Mouse (Mus musculus): ENCODE results near the gene Plcz1. TPM values are rescaled to one million over a fixed set of nuclear protein-coding genes. Genes with fewer than 3 reads are reported as not detected.
A peak's percentile ranks its signal among the peaks of the same experiment; 100 is the strongest.

Gene Plcz1
- polyA plus RNA-seq (2014; fragmentation: Nextera tagmentation; extraction: Ambion mirVana): not detected in 2 replicates

DNA sequence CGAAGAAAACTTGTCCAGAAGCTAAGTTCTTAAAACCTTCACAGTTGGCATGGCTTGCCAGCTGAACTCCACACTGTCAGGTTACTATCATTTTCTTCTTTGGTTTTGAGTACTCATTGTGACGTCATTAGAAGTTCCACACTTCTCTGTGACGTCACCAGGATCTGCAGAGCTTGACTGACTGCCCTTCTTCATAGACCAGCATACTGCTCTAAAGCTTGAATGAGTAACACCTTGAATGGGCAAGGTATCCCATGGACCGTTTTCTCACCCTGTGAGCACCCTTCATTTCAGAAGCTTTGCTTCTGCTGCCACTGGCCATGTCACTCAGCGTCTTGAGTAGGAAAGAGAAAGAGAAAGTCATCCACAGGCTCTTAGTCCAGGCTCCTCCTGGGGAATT lies at the start of gene Plcz1:
TSS of gene Plcz1 (minus strand) at position 101 of the 400 bp plus-strand sequence.
- WGBS: 90% methylated on average over 5 of the region's 5 CpGs
- H3K9me3 ChIP-seq (ENCODE audit: control insufficient read depth, low read depth, low read length): no peaks in the 10 kb centered on the region

DNA sequence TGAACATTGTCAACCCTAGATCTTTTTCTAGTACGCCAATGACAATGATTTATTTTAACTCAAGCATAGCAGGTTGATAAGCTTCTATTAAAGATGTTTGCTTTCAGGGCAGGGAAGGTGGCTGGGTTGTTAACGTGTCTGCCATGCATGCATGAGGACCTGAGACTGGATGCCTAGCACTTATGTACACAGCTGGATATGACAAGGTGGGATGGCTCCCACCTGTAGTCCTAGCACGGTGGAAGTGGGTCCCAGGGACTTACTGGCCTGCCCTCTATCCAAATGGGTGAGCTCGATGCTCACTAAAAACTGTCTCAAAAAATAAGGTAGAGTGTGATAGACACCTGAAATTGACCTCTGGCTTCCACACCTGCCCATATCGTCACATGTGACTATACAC lies 48.6 kb upstream of the Plcz1 start:
- ATAC-seq (ENCODE audit: insufficient number of reproducible peaks, insufficient read depth, low FRiP score, low read depth): 0 out of 2 replicates have a peak, but pooled peaks have one; percentile 58
- Histone ChIP-seq H3K9ac (replicated peaks; ENCODE audit: low read depth, low read length) (no peak overlapping the region), H3K27ac (ENCODE audit: low read length) (no peak overlapping the region), H3K36me3 (ENCODE audit: control insufficient read depth, insufficient read depth, low read length) (no peaks in the 10 kb centered on the region), H3K27me3 (ENCODE audit: control insufficient read depth, insufficient read depth, low read length) (no peaks in the 10 kb centered on the region), H3K4me2 (replicated peaks; ENCODE audit: low read depth, low read length) (no peak overlapping the region), H3K9me3 (ENCODE audit: control insufficient read depth, low read depth, low read length) (no peaks in the 10 kb centered on the region), H3K4me3 (ENCODE audit: low read depth, low read length) (no peak overlapping the region), H3K4me1 (ENCODE audit: control insufficient read depth, insufficient read depth, low read length) (no peaks in the 10 kb centered on the region)
- 64% methylated on average over 5 of the region's 5 CpGs for WGBS

More for the DNA sequence above, at the start of gene Plcz1:
- H3K36me3 ChIP-seq (ENCODE audit: control insufficient read depth, insufficient read depth, low read length): no peaks in the 10 kb centered on the region
- no peak within 1 kb of the TSS for H3K27ac ChIP-seq (ENCODE audit: low read length)
- ATAC-seq (ENCODE audit: insufficient number of reproducible peaks, insufficient read depth, low FRiP score, low read depth): no peak
- no peak within 1 kb of the TSS for H3K4me3 ChIP-seq (ENCODE audit: low read depth, low read length)
- no peak within 1 kb of the TSS for H3K9ac ChIP-seq (replicated peaks; ENCODE audit: low read depth, low read length)
- H3K27me3 ChIP-seq (ENCODE audit: control insufficient read depth, insufficient read depth, low read length): no peaks in the 10 kb centered on the region
- H3K4me1 ChIP-seq (ENCODE audit: control insufficient read depth, insufficient read depth, low read length): no peaks in the 10 kb centered on the region
- no peak within 1 kb of the TSS for H3K4me2 ChIP-seq (replicated peaks; ENCODE audit: low read depth, low read length)

DNA sequence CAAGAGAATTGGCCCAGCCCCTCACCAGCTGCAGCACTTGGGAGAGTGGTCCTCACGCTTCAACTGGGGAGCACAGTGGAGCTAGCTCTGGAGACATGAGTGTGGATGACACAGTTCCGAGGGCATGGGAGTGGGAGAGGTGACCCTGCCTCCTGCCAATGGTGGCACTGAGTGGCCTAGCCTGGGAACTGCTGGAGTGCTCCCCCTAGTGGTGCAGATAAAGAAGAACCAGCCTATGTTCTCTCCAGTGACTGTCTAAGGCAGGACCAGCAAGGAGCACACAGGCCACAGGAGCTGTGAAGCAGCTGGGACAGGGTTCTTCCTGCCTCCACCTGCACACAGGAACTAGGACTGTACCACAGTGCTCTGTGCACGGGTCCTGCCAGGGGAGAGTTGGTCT lies 40.5 kb upstream of the Plcz1 start:
- Histone ChIP-seq H3K4me1 (ENCODE audit: control insufficient read depth, insufficient read depth, low read length) (0 out of 2 replicates have a peak, but pooled peaks cover 3% of the 10 kb centered on the region), H3K4me2 (replicated peaks; ENCODE audit: low read depth, low read length) (no peak overlapping the region), H3K9me3 (ENCODE audit: control insufficient read depth, low read depth, low read length) (no peaks in the 10 kb centered on the region), H3K27me3 (ENCODE audit: control insufficient read depth, insufficient read depth, low read length) (no peaks in the 10 kb centered on the region), H3K4me3 (ENCODE audit: low read depth, low read length) (no peak overlapping the region), H3K27ac (ENCODE audit: low read length) (no peak overlapping the region), H3K9ac (replicated peaks; ENCODE audit: low read depth, low read length) (no peak overlapping the region), H3K36me3 (ENCODE audit: control insufficient read depth, insufficient read depth, low read length) (no peaks in the 10 kb centered on the region)
- no peak for ATAC-seq (ENCODE audit: insufficient number of reproducible peaks, insufficient read depth, low FRiP score, low read depth)
- WGBS: 72% methylated on average over 3 of the region's 3 CpGs

GRCm38 (mm10) chr6:140080933-140081332 lies 39.7 kb upstream of the Plcz1 start:
- Histone ChIP-seq H3K9me3 (ENCODE audit: control insufficient read depth, low read depth, low read length) (no peaks in the 10 kb centered on the region), H3K27ac (ENCODE audit: low read length) (no peak overlapping the region), H3K9ac (replicated peaks; ENCODE audit: low read depth, low read length) (no peak overlapping the region), H3K36me3 (ENCODE audit: control insufficient read depth, insufficient read depth, low read length) (no peaks in the 10 kb centered on the region), H3K4me3 (ENCODE audit: low read depth, low read length) (no peak overlapping the region), H3K4me1 (ENCODE audit: control insufficient read depth, insufficient read depth, low read length) (0 out of 2 replicates have a peak, but pooled peaks cover 3% of the 10 kb centered on the region), H3K4me2 (replicated peaks; ENCODE audit: low read depth, low read length) (no peak overlapping the region), H3K27me3 (ENCODE audit: control insufficient read depth, insufficient read depth, low read length) (no peaks in the 10 kb centered on the region)
- 55% methylated on average over 7 of the region's 7 CpGs for WGBS
- no peak for ATAC-seq (ENCODE audit: insufficient number of reproducible peaks, insufficient read depth, low FRiP score, low read depth)

GRCm38 (mm10) chr6:140069177-140069576 lies 27.9 kb upstream of the Plcz1 start:
- H3K4me2 ChIP-seq (replicated peaks; ENCODE audit: low read depth, low read length): no peak overlapping the region
- no peaks in the 10 kb centered on the region for H3K27me3 ChIP-seq (ENCODE audit: control insufficient read depth, insufficient read depth, low read length)
- no peak overlapping the region for H3K4me3 ChIP-seq (ENCODE audit: low read depth, low read length)
- H3K36me3 ChIP-seq (ENCODE audit: control insufficient read depth, insufficient read depth, low read length): no peaks in the 10 kb centered on the region
- no peak for ATAC-seq (ENCODE audit: insufficient number of reproducible peaks, insufficient read depth, low FRiP score, low read depth)
- no peak overlapping the region for H3K9ac ChIP-seq (replicated peaks; ENCODE audit: low read depth, low read length)
- H3K9me3 ChIP-seq (ENCODE audit: control insufficient read depth, low read depth, low read length): no peaks in the 10 kb centered on the region
- no peak overlapping the region for H3K27ac ChIP-seq (ENCODE audit: low read length)
- no peaks in the 10 kb centered on the region for H3K4me1 ChIP-seq (ENCODE audit: control insufficient read depth, insufficient read depth, low read length)
- WGBS: 75% methylated on average over 8 of the region's 8 CpGs

DNA sequence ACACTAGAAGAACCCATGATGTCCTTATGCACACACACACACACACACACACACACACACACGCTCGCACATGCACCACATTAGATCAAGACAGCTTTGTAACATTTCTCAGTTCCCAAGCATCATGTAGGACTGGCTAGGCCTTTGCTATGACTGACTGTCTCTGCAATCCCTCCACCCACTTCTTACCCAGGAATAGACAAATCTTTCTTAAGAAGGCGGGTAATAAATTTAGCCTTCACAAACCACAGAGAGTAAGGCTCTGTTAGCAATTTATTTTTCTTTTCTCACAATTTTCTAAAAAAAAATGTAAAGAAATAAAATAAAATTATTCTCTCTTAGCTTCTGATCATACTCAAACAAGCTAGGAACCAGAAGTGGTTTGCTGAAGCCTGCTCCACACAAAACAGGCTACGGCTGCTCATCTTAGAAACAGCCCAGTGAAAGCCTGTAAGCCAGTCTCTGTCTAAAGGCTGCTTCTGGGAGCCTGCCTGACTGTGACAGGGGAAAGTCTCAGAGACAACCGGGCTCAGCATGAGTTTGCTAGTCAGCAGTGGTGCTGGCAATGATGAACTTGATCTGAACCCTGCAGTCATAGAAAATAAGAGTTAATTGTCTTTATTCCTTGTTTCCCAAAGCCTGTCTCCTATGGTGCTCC lies 13.1 kb upstream of the Plcz1 start:
- Histone ChIP-seq H3K36me3 (ENCODE audit: control insufficient read depth, insufficient read depth, low read length) (no peaks in the 10 kb centered on the region), H3K9me3 (ENCODE audit: control insufficient read depth, low read depth, low read length) (no peaks in the 10 kb centered on the region; the same call in 1 of the 2 replicates), H3K4me3 (ENCODE audit: low read depth, low read length) (no peak overlapping the region), H3K9ac (replicated peaks; ENCODE audit: low read depth, low read length) (no peak overlapping the region), H3K4me2 (replicated peaks; ENCODE audit: low read depth, low read length) (no peak overlapping the region), H3K4me1 (ENCODE audit: control insufficient read depth, insufficient read depth, low read length) (no peaks in the 10 kb centered on the region), H3K27ac (ENCODE audit: low read length) (no peak overlapping the region), H3K27me3 (ENCODE audit: control insufficient read depth, insufficient read depth, low read length) (no peaks in the 10 kb centered on the region)
- ATAC-seq (ENCODE audit: insufficient number of reproducible peaks, insufficient read depth, low FRiP score, low read depth): no peak
- 74% methylated on average over 5 of the region's 5 CpGs for WGBS

- Histone ChIP-seq H3K27me3 (ENCODE audit: control insufficient read depth, insufficient read depth, low read length) (no peaks in the 10 kb centered on the region), H3K4me1 (ENCODE audit: control insufficient read depth, insufficient read depth, low read length) (no peaks in the 10 kb centered on the region), H3K27ac (ENCODE audit: low read length) (peak overlapping the region; percentile 44), H3K4me3 (ENCODE audit: low read depth, low read length) (no peak overlapping the region), H3K9me3 (ENCODE audit: control insufficient read depth, low read depth, low read length) (no peaks in the 10 kb centered on the region; the same call in 1 of the 2 replicates), H3K36me3 (ENCODE audit: control insufficient read depth, insufficient read depth, low read length) (no peaks in the 10 kb centered on the region), H3K9ac (replicated peaks; ENCODE audit: low read depth, low read length) (no peak overlapping the region), H3K4me2 (replicated peaks; ENCODE audit: low read depth, low read length) (no peak overlapping the region)
- peak; percentile 30; the same call in 1 of the 2 replicates for ATAC-seq (ENCODE audit: insufficient number of reproducible peaks, insufficient read depth, low FRiP score, low read depth)
- WGBS: 38% methylated on average over 5 of the region's 5 CpGs
These were observed 10.2 kb upstream of the Plcz1 start for GRCm38 (mm10) chr6:140051476-140051875.

GRCm38 (mm10) chr6:140040952-140041351 lies 305 bp downstream of the Plcz1 start, which contains the start of gene Capza3:
Gene Capza3, plus strand, starts transcription at chr6:140041252.
- Histone ChIP-seq H3K27me3 (ENCODE audit: control insufficient read depth, insufficient read depth, low read length) (no peaks in the 10 kb centered on the region), H3K36me3 (ENCODE audit: control insufficient read depth, insufficient read depth, low read length) (no peaks in the 10 kb centered on the region), H3K9me3 (ENCODE audit: control insufficient read depth, low read depth, low read length) (no peaks in the 10 kb centered on the region), H3K4me2 (replicated peaks; ENCODE audit: low read depth, low read length) (no peak within 1 kb of the TSS), H3K27ac (ENCODE audit: low read length) (no peak within 1 kb of the TSS), H3K4me1 (ENCODE audit: control insufficient read depth, insufficient read depth, low read length) (no peaks in the 10 kb centered on the region), H3K4me3 (ENCODE audit: low read depth, low read length) (no peak within 1 kb of the TSS), H3K9ac (replicated peaks; ENCODE audit: low read depth, low read length) (no peak within 1 kb of the TSS)
- ATAC-seq (ENCODE audit: insufficient number of reproducible peaks, insufficient read depth, low FRiP score, low read depth): no peak
- 96% methylated on average over 7 of the region's 7 CpGs for WGBS

GRCm38 (mm10) chr6:140024404-140024803 lies 16.9 kb downstream of the Plcz1 start:
- no peaks in the 10 kb centered on the region for H3K27me3 ChIP-seq (ENCODE audit: control insufficient read depth, insufficient read depth, low read length)
- WGBS: 66% methylated on average over 7 of the region's 7 CpGs
- H3K36me3 ChIP-seq (ENCODE audit: control insufficient read depth, insufficient read depth, low read length): no peaks in the 10 kb centered on the region
- ATAC-seq (ENCODE audit: insufficient number of reproducible peaks, insufficient read depth, low FRiP score, low read depth): no peak
- no peaks in the 10 kb centered on the region for H3K4me1 ChIP-seq (ENCODE audit: control insufficient read depth, insufficient read depth, low read length)
- no peak overlapping the region for H3K4me2 ChIP-seq (replicated peaks; ENCODE audit: low read depth, low read length)
- no peak overlapping the region for H3K9ac ChIP-seq (replicated peaks; ENCODE audit: low read depth, low read length)
- H3K9me3 ChIP-seq (ENCODE audit: control insufficient read depth, low read depth, low read length): no peaks in the 10 kb centered on the region
- no peak overlapping the region for H3K4me3 ChIP-seq (ENCODE audit: low read depth, low read length)
- H3K27ac ChIP-seq (ENCODE audit: low read length): no peak overlapping the region
